Mouse (Mus musculus): ENCODE measurements at regions not wholly inside any gene's neighbourhood (a gene's known extent, or its start where the extent isn't known, plus 50 kb on each side); places are given as distances from the start of the nearest gene placed in this dataset.
A peak's percentile ranks its signal among the peaks of the same experiment; 100 is the strongest.

DNA sequence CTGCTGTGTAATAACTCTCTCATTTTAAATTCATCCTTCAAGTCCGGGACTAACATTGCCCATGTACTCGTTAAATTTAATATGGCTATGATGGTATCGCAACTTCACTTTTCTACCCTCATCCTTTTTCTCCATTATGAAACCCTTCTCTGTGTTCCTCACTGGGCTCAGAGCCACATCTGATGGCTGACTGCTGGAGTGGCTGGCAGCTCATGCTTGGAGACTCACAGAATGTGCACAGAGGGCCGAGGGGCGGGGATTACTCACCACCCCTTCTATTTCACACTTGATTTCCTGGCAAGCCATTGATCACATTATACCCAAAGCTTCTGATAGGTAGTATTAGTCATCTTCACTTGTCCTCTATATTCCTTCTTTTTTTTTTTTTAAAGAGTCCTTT, 81.1 kb upstream of the Vwde start:
- no peak for DNase-seq (ENCODE audit: low spot score)

DNA sequence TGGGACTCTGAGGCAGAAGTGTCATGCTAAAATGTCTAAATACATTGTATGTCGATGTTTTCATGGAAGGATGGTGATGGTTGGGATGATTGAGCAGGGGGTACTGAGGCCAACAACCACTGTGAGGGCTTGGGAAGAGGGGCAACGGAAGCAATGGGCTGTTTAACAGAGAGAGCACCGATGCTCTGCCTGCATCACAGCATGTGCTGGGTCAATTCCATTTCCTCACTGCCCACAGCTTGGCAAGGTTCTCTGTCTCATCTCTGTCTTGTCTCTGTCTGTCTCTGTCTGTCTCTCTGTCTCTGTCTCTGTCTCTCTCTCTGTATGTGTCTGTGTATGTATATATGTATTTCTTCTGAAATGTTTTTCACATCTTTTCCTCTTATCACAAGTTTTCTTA, 73.4 kb upstream of the Vwde start:
- no peak for DNase-seq (ENCODE audit: low spot score)

DNA sequence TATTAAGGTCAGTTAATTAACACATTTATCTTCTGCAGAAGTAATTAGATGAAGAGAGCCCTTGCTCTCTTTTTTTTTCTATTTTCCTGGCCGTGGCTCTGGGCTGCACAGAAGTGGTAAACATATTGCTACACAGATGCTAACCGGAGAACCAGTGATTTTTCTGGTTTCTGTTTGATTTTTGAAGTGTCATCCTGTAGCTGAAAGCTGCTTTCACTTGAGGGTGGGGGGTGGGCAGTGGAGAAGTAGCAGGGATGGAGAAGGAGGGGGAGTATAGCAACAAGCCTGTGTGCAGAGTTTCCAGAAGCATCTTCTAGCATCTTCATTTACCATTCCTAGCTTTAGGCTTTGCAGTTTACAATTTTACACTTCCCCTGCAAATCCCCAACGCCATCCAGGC, 72.3 kb upstream of the Vwde start:
- no peak for DNase-seq (ENCODE audit: low spot score)

DNA sequence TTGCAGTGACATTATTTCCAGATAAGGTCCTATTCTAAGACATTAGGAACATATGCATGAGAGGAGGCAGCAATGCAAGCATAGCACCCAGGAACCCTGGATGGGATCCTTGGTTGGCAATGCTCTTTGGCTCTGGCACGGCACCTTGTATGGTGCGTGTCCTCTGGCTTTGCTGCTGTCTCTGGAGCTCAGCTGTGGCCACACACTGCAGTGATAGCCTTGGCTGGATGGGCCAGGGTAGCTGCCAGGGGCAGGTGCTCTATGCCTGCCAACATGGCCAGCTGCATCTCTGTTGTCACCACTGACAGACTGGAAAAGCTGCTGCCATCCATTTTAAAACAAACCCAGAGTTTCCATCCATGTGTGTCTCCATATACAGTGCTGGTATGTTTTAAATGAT, 71.3 kb upstream of the Vwde start:
- no peak for DNase-seq (ENCODE audit: low spot score)

DNA sequence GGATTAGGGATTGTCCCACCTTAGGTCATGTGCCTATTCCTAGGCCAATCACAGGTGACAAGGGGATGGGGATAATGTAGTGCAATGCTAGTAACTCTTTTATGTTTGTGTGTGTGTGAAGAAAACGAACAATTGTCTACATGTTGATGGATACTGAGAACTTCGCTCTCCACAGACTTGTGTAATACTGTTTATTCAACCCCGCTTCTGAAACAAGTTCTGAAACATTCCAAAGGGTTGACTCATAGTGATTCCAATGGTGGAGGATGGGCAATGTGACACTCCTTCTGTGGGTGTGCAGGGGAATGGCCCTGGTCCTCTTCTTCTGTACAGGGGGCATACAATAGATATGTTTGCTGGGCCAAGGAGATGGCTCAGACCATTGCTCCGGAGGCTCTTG, 69.6 kb upstream of the Vwde start:
- DNase-seq (ENCODE audit: low spot score), result no peak

DNA sequence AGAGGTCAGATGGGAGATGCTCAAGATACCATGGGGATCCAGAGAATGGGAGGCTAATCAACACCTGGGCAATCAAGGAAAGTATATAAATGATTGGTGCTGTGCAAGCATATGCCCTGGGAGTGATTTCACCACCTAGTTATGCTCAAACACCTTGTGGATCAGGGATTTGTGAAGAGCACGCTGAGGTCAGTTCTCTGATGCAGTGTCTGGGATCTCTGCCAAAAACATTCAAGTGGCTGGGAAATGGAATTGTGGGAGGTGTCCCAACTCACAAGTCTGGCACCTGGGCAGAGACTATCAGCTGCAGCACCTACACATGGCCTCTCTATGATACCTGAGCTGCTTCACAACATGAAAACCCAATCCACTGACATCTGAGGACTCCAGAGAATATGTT, 63.7 kb upstream of the Vwde start:
- DNase-seq (ENCODE audit: low spot score), result peak; percentile 22

DNA sequence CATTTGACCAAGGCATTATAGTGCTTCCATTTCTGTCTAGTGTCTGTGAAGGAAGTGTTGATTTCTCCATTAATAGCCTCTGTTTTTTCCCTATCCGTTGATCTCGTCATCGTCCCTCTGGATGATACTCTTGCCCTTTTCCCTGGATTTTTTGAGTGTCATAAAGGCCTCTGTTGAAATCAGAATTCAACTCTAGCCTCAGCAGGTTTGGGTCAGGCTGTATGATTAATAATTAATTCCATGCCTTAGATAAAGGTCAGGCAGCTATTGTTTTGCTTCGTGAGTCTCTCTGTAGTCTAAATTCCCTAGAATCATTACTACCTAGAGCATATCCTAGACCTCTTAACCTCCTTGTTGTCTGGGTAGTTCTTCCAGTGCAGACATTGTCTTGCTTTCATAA, 63.0 kb upstream of the Vwde start:
- DNase-seq (ENCODE audit: low spot score), result peak; percentile 18

DNA sequence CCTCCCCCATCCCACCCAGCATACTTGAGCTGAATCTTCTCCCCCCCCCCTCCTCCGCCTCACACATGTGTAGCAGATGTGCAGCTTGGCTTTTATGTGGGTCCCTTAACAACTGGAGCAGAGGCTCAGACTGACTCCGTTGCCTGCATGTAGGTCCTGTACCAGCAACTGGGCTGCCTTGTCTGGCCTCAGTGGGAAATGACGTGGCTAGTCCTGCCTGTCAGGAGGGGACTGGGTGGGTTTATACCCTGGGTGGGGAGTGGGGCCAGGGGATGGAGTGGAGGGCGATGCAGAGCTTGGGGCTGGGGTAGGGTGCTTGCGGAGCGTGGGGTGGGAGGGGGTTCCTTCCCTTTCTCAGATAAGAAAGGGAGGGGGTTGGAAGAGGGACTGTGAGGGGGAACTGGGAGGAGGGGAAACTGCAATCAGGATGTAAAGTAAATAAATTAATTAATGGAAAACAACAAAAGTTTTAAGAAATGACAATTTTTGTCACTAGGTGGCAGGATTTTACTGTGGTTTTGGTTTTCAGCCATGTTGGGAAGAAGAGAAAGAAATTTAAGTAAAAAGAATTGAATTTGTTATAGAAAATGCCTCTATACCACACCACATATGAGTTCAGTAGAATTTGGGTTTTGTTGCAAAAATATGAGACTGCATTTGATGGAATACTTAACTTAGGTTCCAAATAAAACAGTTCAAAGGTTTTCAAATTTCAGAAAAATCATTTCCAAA, 61.9 kb upstream of the Vwde start:
- peak; percentile 45 for DNase-seq (ENCODE audit: low spot score)

DNA sequence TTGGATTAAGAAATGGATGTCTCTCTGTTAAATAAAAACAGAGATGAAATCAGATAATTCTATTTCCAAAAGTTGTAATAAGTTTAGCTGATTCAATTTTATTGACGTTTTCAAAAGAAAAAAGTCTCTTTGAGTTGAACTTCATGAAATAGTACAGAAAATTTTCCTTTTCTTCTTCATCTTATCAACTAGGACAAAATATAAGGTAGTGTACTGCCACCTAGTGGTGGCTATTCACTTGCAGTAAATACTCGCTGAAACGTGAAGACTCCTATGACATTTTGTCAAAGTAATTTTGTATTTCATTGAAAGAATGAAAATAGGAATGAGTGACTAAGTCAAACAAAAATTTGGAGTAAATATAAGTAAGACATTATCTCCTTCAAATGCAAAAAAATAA, 56.1 kb upstream of the Vwde start:
- peak; percentile 80 for DNase-seq (ENCODE audit: low spot score)

All from adipocyte (in vitro differentiated cells).